ENCODE assay signal across 8 mouse cellular contexts in the genomic region with DNA sequence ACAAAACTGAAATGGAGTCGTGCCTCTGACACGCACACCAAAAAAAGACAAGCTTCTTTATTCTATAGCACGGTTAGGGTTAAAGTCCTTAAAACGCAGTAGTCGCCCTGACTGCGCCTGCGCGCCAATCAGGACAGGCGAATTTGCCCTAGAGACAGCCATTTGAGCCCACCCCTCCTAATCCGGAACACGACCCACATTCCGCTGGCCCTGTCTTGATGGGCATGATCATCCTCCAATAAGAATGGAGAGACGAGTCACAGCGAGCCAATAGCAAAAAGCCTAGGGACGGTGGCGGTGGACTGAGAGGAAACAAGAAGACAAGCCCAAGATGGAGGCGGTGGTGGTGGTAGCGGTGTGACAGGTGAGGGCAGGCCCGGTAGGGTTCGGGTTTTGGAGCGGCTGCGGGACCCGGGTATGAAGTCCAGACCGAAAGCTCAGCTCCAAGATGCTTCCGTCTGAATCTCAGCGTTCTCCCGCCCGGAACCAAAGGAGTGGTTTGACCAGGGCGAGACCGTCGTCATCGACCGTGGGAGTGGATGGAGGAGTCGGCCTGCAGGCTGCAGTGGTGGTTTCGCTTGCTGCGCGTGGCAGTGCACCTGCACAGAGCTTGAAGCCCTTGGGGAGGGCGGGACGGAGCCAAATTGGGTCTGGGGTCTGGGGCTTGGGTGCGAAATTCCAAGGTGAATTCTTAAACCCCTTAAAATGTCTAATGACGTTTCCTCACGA. TPM values are rescaled to one million over a fixed set of nuclear protein-coding genes. Genes with fewer than 3 reads are reported as not detected.
A peak's percentile ranks its signal among the peaks of the same experiment; 100 is the strongest.
DNase-seq lines count a peak whose midpoint lies in the region; ATAC-seq lines count a peak whose summit lies in the region.

No protein-coding gene starts in this region.

- peak overlapping the region; percentile 63 for H3K4me2 ChIP-seq in hindbrain, embryonic 16.5 days (ENCODE audit: low read length)

- no peaks in the 10 kb centered on the region for H3K27me3 ChIP-seq in hindbrain, embryonic 16.5 days (replicated peaks; ENCODE audit: control insufficient read depth, insufficient read depth, low read length)

- no peaks in the 10 kb centered on the region for H3K9me3 ChIP-seq in hindbrain, embryonic 16.5 days (ENCODE audit: control insufficient read depth, low read length)

- 25% methylated on average over 42 of the region's 42 CpGs for WGBS in hindbrain, embryonic 16.5 days
- WGBS in macrophage (ENCODE audit: missing documents), result 18% methylated on average over 40 of the region's 42 CpGs

- H3K27ac ChIP-seq in hindbrain, embryonic 16.5 days (ENCODE audit: low read depth, low read length), result peak overlapping the region; percentile 84
- peak overlapping the region; percentile 41 for H3K27ac ChIP-seq in macrophage

- ATAC-seq in hindbrain, embryonic 16.5 days, result peak; percentile 99

- peak; percentile 81 for DNase-seq in WW6 (ENCODE audit: low read depth, low spot score)
- DNase-seq in cerebellum, postnatal 4 days (ENCODE audit: low spot score in 2 of 2), result peak; percentile 52 to 81
- peak; percentile 95 for DNase-seq in gastrocnemius, adult 18-20 months (ENCODE audit: low spot score)
- DNase-seq in left cerebral cortex, adult 18-20 months (ENCODE audit: low spot score in 2 of 2), result peak; percentile 81 to 89
- DNase-seq in right cerebral cortex, adult 18-20 months, result peak; percentile 95
- DNase-seq in urinary bladder, postnatal 10 days (ENCODE audit: low spot score), result peak; percentile 42

- peaks cover 6% of the 10 kb centered on the region; the same call in 1 of the 2 replicates for H3K4me1 ChIP-seq in hindbrain, embryonic 16.5 days (ENCODE audit: control insufficient read depth, insufficient read depth, low read depth, low read length)

- H3K4me3 ChIP-seq in hindbrain, embryonic 16.5 days (ENCODE audit: low read length), result peak overlapping the region; percentile 59
- peak overlapping the region; percentile 70 for H3K4me3 ChIP-seq in macrophage (ENCODE audit: inconsistent target)

- H3K9ac ChIP-seq in hindbrain, embryonic 16.5 days (ENCODE audit: low read depth, low read length), result peak overlapping the region; percentile 78

- H3K79me2 ChIP-seq in macrophage (ENCODE audit: inconsistent target), result peaks cover 18% of the 10 kb centered on the region

- peaks cover 11% of the 10 kb centered on the region for H3K36me3 ChIP-seq in hindbrain, embryonic 16.5 days (ENCODE audit: control insufficient read depth, insufficient read depth, low read length)
- peaks cover 9% of the 10 kb centered on the region; the same call in 1 of the 2 replicates for H3K36me3 ChIP-seq in macrophage (ENCODE audit: inconsistent target)

RNA-seq across cellular contexts. Expression of gene Timp1, which starts 21.5 kb away (rescaled TPM):
- total RNA-seq in gastrocnemius, adult 18-20 months (2021), result 1 to 10 TPM in 1 of 2 experiments, under 1 TPM in 1; 0.62 to 1.7 TPM
- polyA plus RNA-seq in hindbrain, embryonic 16.5 days (2015; fragmentation: Nextera tagmentation; extraction: Ambion mirVana), result 3.1 and 6.0 TPM in 2 replicates
- total RNA-seq in left cerebral cortex, adult 18-20 months (2021), result 1 to 10 TPM; 1.4 to 1.5 TPM
- total RNA-seq in macrophage (2018; cell fraction: chromatin; rRNA removed), result 10 to 100 TPM in 1 of 26 experiments, 1 to 10 TPM in 22, not detected in 3; 1.4 to 26.0 (median 2.7) TPM
- total RNA-seq in macrophage (2018; cell fraction: cytosol; rRNA removed), result 1 to 10 TPM in 15 of 26 experiments, under 1 TPM in 11; 0.26 to 6.4 (median 1.2) TPM
- 10 to 100 TPM in 1 of 26 experiments, 1 to 10 TPM in 23, under 1 TPM in 1, not detected in 1; 0.86 to 10.9 (median 3.7) TPM for total RNA-seq in macrophage (2018; cell fraction: nucleus; rRNA removed)
- polyA plus RNA-seq in macrophage (2018), result 0.29 to 1.4 TPM (median 1.1 TPM) in 3 replicates

RNA-seq across cellular contexts. Expression of gene Araf, which starts 50.8 kb away (rescaled TPM):
- total RNA-seq in gastrocnemius, adult 18-20 months (2021), result 10 to 100 TPM; 93.9 to 96.8 TPM
- polyA plus RNA-seq in hindbrain, embryonic 16.5 days (2015; fragmentation: Nextera tagmentation; extraction: Ambion mirVana), result 388 and 428 TPM in 2 replicates
- 100 to 1,000 TPM; 186 to 189 TPM for total RNA-seq in left cerebral cortex, adult 18-20 months (2021)
- total RNA-seq in macrophage (2018; cell fraction: chromatin; rRNA removed), result 100 to 1,000 TPM in 23 of 26 experiments, 10 to 100 TPM in 3; 83.7 to 263 (median 193) TPM
- 10 to 100 TPM; 45.0 to 65.0 (median 57.6) TPM for total RNA-seq in macrophage (2018; cell fraction: cytosol; rRNA removed)
- total RNA-seq in macrophage (2018; cell fraction: nucleus; rRNA removed), result 100 to 1,000 TPM in 17 of 26 experiments, 10 to 100 TPM in 9; 63.1 to 208 (median 123) TPM
- 53.5 to 60.0 TPM (median 55.5 TPM) in 3 replicates for polyA plus RNA-seq in macrophage (2018)

Comparison
In these comparisons a context has a peak if more than half of its experiments do, and no peak if none do; other contexts are left out.
1. Peak in every context shown above with its lines: DNase-seq, ATAC-seq, H3K4me3 ChIP-seq and H3K27ac ChIP-seq.
2. DNase-seq: peak in every context shown above with its lines; median percentile 95 in gastrocnemius, adult 18-20 months; 95 in right cerebral cortex, adult 18-20 months; 85 in left cerebral cortex, adult 18-20 months; 81 in WW6; 66 in cerebellum, postnatal 4 days; 42 in urinary bladder, postnatal 10 days.